Mouse (Mus musculus) erythroid progenitor cell, adult 5-6 weeks (primary cell): ENCODE results near the gene Zfp580. TPM values are rescaled to one million over a fixed set of nuclear protein-coding genes. Genes with fewer than 3 reads are reported as not detected.
"Not testable (repeated sequence)": the region's sequence is repeated elsewhere in the genome, so short reads cannot be mapped to it uniquely, and the experiment has no call there.

Source experiments
- ATAC-seq: replicated peaks from 2 replicates; pipeline ENCODE4 v1.8.0; 2016; ENCODE audit warnings: moderate number of reproducible peaks, mild to moderate bottlenecking, moderate TSS enrichment, inconsistent platforms; ENCODE audit not compliant: poor library complexity, low FRiP score, severe bottlenecking
- total RNA-seq, 2 experiments: library from RNA; stranded (forward) in 1 of 2; stranded (reverse) in 1 of 2; fragments of 150-400 nt in 1 of 2; fragments of 186-747, 209-891 nt in 1 of 2; gene quantifications; 2 replicates each; pipeline versions ENCODE4 v1.2.3 to v1.2.4; 2015 to 2017; ENCODE audit warnings: low replicate concordance in 2 of 2

The Zfp580 gene
- total RNA-seq, 2 experiments from 2014 or later: not detected

DNA sequence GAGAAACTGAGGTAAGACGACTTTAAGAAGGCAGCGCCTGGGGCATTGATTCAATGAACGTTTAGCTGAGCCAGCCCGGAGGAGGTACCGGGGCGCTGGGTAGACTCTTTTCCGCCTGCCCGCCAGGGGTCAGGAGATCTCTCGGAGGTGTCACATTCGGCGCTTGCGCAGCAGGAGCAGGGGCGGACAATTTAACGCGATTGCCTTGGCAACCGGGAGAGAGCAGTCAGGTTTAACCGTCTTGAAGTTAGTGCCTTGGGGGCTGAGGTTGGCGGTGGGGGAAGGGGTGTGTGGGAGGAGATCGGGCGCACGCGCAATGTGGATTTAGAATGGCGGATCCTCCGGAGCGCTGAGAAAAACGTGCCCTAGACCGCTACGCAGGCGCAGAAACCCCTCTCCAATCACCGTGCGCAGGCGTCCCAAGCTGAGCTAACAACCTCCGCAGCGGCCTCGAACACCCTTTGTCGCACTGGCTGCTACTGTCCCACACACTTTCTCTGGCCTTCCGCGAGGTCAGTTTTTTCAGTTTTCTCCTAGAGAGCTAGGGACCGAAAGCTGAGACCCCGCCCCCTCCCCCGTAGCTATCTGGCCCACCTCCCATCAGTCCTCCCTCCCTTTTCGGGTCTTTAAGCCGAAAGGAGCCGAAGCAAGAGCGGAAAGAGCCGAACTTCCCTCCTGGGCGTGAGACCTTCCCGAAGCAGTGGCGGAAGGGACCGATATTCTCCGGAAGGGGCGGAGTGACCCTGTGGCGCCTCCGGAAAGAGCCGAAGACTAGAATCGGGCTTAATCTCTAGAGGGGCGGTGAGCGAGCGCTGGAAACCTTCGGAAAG lies 9.8 kb downstream of the Zfp580 start:
- peak; percentile 80 for ATAC-seq

DNA sequence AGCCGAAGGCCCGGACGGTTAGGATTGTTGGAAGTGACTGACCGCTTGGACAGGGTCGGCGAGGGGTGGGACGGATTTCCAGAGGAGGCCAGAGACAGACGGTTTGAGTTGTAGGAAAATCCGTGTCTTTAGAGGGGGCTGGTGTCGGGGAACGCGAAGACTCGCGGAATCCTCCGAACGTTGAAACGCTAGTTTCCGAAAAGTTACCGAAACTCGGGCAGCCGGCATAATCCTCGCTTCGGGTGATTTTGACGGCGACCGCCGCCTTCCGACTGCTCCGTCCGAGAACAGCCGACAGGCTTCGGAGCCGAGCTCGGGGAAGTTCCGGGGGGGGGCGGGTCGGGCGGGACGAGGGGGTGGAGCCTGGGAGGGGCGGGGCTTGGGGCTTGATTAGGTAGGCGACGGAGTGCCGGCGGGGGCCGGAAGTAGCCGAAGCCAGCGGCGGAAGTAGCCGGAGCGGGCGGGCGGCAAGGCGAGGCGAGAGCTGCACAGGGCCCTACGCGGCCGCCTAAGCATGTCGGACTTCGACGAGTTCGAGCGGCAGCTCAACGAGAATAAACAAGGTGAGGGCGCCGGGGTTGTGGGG lies 10.5 kb downstream of the Zfp580 start, which contains the start of gene U2af2:
Gene U2af2 (plus strand): TSS at position 370 of the 586 bp plus-strand sequence.
- peak; percentile 67 for ATAC-seq

DNA sequence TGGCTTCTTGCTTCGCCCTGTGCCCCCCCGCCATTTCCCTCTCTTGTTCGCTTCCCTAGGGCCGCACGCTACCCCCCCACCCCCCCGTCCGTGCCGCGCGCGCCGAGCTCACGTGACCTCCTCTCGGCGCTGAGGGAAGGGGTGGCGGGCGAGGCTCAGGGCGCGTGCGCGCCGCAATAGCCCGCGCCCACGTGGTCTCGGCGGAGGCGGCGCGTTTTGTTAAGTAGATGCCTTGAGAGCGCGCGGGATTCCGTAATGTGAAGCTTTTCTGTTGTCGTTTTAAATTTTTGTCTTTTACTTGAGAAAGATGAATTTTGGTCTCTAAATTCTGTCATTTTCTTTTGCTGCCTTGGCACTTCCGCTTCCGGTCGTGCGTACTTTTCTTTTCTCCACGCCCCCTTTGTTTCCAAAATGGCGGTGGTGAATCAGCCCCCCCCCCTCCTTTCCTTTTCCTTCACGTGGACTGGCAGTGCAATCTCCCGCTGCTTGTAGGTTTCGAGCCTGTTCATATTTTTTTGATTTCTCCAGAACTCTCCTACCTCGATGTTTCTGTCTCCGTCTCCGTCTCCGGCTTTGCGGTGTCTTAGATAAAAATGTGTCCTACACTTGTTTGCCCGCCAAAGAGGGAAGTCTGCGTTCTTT lies 11.1 kb downstream of the Zfp580 start:
- ATAC-seq: peak; percentile 13; the same call in 1 of the 2 replicates

DNA sequence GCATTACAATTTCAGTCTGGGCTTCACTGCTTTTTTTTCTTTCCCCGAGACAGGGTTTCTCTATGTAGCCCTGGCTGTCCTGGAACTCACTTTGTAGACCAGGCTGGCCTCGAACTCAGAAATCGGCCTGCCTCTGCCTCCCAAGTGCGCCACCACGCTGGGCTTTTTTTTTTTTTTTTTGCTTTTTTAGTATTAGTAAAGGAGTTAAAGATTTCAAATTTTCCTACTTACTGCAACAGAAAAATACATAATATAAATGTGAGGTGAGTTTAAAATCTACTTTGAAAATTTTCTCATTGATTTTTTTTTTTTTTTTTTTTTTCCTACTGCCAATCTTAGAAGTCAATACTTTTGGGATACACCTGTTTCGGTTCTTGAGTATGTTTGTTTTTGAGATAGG lies 13.5 kb downstream of the Zfp580 start:
- no peak for ATAC-seq

DNA sequence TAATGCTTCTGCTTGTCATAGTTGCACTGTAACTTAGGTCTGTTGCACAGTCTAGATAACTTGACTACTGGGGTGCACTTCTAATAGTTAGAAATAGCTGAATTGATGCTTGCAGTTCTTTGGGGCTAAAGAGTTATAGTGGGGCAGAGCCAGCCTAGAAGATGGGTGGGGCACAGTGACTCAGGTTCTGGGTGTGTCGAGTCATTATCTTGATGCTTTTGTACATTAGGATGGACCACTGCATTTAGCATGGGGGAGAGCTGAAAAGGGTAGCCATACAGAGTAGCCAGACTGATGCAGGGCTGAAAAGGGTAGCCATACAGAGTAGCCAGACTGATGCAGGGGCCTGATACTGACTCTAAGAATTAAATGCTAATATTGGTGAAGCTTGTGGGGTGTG lies 22.2 kb downstream of the Zfp580 start:
- peak; percentile 89 for ATAC-seq

DNA sequence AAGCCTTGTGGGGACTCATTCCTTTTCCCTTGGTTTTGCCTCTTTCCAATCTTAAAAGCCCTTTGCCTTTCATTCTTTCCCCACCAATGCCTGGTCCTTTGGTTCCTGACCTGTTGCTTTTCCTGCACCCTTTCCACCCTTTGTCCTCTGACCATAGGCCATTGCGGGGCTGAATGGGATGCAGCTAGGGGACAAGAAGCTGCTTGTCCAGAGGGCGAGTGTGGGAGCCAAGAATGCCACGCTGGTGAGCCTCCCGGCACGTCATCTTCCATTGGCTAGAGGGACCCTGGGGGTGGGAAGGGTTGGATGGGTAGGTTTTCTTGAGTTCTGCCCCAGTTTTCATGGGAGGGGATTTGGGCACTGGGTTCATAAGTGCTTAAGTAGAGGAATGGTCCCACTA lies 23.6 kb downstream of the Zfp580 start:
- no peak for ATAC-seq

DNA sequence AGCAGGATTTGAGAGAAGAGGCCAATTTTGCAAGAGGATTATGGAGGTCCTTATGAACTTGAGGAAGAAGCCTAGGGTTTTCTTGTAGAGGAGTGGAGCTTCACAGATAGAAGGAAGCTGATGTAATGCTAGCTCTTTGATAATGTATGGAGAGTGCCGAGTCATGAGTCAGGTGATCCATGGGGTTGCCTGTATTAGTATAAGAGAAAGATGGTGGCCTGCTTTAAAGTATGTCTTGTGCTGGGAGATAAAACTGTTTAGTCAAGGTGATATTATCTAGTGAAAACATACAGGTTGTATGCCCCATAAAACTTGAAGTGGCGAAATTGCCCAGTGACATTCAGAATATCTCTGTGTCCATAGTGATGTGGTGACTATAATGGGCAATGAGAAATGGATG lies 25.6 kb downstream of the Zfp580 start:
- ATAC-seq: no peak

DNA sequence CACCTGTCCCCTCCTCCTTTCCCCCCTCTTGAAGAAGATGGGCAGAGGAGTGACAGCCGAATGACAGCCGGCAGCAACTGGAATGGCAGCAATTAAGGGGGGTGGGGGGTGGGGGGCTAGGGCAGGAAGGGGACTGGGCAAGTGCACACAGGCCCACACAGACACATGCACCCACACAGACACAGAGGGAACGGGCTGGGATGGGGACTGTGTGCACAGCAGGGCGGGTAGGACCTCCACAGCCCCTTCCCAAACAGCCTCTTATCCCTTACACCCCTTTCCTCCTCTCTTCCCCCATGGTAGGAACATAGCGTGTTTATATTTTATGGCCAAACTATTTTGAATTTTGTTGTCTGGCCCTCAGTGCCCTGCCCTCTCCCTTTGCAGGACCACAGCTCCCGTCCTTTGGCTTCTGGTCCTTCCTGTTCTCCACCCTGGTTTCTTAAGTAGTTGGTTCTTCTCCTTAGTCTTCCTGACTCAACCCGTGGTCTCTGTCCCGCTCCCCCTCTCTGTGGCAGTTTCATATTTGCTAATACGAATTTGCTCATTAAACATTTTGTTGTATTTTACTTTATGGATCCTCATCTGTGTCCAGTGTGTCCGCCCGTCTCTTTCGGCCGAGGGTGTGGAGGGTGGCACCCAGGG lies 28.1 kb downstream of the Zfp580 start:
- ATAC-seq: not testable (repeated sequence)

DNA sequence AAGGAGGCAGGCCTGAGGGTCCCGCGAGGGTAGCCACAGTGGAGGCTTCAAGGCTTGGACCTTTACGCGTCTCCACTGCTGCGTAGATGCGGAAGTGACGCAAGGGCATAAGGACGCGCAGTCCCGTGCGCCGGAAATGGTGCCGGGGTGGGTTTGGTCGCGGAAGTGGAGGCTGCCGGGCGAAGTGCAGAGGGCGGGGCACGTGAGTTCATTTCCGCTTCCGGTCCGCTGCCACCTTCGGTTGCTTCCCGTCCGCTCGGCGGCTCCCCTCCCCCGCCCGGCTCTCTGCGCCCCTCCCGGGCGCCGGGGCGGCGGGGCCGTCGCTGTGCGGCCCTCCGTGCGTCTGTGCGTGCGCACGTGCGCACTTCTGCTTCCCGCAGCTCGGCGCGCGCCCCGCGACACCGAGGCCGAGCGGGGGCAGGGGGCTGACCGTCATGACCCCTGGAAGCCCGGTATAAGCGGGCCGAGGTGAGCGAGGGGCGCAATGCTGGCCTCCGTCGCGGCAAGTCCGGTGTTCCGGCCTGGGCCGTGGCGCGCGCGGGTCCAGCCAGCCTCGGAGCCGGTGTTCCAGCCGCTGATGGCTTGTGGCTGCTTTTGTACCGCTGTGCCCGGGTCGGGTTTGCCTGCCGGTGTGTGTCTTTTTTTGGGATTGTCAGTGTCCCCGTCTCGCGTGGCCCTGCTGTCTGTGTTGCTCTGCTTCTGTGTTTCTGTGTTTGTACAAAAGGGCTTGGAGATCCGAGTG lies 28.8 kb downstream of the Zfp580 start, which contains the start of gene Epn1:
Gene Epn1 (plus strand): TSS at position 226 of the 742 bp plus-strand sequence.
- ATAC-seq: peak; percentile 92

DNA sequence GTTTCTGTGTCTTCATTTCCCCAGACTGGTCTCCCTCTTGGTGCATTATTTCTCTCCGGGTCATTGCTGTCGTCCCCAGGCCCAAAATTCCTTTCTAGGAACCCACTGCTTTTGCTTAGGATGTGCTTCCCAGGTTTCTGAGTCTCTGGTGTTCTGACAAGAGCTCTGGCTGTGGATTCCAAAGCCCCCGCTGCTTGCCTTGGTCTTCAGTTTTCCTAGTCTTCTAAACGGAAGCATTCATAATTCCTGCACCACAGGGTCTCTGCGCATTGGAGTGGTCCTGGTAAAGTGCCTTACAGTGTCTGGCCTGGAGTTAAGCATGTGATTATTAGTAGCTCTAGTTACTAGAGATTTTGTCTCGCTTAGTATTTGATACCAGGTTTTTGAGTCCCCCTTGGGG lies 29.5 kb downstream of the Zfp580 start:
- ATAC-seq: no peak

DNA sequence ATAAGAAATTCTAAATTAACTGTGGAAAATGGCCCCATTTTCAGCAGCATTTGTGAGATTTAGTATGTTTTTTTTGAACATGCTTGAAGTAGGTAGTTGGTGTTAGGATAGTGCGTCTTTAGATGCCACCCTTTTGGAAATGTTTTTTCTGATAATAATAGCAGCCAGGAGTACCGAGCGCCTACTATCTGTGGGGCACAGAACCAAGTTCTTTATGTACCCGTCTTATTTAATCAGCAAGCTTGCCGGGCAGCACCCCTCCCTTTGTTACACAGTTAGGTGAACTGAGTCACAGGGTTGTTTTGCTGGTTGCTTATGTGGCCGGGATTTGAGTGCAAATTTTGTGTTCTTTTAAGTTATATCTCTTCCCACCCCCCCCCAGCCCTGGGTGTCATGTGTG lies 29.9 kb downstream of the Zfp580 start:
- ATAC-seq: peak; percentile 71

DNA sequence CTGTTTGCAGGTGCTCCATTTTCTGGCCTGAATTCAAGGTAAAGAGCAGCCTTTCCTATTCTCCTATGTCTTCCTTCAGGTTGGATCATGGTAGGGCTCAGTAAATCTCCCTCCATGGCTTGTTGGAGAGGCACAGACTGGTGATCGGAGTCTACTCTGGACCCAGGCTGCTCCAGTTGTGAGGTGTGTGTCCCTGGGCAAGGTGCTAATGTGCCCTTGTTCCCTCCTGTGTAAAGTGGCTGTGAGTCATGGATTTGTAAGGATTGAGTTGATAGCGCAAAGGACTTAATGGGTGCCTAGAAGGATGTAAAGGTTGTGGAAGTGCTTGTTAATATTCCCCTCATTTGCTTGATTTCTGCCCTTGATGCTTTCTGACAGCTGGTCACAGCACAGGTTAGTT lies 30.6 kb downstream of the Zfp580 start:
- ATAC-seq: no peak

DNA sequence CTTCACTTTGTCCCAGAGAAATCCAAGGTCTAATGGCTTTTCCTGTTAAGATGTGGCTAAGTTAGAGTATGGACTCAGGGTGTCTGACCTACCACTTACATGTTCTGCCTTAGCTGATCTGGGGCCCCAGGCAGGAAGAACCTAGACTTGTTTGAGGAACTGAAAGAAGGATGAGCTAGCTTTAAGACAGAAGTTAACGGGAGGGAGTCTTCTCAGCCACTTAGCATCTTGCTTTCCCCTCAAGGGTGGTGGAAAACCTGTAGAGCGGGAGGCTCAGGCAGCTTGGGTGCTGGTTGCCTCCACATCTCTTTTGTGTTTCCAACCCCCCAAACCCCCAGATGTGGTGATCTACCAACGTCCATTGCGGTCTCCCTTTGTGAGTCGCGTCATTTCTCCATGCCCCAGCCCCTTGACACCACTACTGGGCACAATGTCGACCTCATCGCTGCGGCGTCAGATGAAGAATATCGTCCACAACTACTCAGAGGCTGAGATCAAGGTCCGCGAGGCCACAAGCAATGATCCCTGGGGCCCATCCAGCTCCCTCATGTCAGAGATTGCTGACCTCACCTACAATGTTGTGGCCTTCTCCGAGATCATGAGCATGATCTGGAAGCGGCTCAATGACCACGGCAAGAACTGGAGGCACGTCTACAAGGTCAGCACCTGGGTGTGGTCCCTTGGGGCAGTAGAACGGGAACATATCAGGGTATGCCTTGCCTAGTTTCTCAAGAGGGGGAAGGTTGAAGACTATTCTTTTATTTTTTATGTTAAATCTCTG lies 32.2 kb downstream of the Zfp580 start:
- no peak for ATAC-seq

DNA sequence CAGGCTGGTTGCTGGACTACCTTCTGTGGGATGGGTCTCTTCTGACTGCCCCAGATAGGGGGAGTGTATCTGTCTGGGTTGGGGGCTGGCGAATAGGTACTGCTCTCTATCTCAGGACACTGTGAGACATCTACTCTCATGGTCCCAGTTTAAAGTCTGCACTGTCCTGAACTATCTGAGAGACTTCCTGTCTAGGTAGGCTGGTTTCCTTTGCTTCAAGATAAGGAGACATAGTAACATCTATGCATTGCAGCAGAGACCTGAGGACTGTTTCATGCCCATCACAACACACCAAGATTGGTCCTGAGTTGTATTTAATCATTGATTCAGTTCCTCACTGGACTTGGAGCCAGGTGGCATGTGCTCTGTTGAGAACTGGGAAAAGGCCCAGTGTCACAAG lies 34.2 kb downstream of the Zfp580 start:
- no peak for ATAC-seq

DNA sequence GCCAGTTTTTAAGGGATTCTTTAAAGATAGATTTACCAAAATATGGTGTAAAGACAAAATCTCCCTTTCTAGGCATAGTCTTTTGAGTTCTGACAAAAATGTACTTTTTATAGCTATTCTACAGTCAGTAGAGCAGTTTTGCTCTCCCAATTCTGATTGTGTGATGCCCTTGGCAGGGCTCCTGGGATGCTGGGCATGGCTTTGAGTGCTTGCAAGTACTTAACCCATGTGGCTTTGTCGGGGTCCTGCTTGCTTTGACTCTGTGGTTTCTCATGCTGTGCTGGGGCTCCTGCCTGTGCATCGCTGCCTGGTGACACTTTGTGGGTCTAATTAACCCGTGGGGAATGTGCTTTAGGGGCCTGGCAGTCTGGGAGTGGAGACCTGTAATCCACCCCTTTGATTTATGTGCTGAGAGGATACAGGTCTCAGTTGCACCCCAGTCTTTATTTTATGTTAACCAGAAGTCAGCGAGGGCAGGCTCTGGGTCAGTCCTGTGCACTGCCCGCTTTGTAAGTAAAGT lies 35.6 kb downstream of the Zfp580 start:
- ATAC-seq: no peak

DNA sequence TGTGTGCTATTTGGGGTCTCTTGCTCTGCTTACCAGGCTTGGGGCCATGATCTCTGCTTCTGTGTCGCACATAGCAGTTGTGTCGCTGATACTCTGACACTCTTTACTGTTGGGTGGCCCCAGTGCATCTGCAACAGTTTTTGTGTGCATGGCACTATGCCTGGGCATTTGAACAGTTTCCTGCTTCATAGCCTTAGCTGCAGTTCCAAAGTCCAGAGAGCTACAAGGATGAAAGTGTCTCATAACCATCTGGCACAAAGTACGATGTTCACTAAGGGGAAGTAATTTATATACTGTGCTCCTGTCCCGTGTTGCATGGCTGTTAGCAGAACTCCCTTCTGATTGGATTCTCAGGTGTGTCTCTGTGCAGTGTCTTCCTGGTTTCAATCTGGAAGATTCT lies 36.5 kb downstream of the Zfp580 start:
- no peak for ATAC-seq

DNA sequence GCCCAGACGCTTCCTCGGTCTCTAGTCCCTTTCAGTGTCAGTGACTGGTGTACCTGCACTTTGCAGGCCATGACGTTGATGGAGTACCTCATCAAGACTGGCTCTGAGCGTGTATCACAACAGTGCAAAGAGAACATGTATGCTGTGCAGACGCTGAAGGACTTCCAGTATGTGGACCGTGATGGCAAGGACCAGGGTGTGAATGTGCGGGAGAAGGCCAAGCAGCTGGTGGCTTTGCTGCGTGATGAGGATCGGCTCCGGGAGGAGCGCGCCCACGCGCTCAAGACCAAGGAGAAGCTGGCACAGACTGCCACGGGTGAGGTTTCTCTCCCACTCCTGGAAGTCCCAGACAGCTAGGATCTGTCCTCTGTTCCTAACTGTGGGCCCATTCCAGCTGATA lies 38.5 kb downstream of the Zfp580 start:
- no peak for ATAC-seq

DNA sequence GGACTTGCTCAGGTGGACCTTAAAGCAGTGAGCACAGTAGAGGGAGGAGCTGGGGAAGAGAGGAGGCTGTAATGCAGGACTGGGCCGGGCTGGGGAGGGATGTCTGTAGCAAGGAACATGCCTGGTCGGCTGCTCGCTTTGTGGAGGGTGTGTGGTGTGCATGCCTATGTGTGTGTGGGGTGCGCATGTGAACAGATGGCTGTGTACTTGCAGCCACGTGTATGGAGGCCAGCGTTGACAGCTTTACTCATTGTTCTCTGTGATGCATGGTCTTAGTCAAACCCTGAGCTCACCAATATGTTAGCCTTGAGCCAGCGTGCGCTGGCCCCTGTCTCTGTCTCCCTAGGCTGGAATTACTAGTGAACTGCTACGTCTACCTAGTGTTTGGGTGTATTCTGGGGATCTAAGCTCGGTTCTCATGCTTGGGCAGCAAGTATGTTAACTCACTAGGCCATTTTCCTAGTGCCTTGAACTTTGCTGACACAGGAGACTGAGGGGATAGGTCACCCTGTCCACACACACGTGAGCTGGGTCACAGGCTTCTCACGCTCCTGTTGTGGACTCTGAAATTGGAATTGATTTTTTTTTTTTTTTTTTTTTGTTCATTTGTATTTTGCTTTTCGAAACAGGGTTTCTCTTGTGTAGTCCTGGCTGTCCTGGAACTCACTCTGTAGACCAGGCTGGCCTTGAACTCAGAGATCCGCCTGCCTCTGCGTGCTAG lies 39.8 kb downstream of the Zfp580 start:
- ATAC-seq: no peak
